Mouse (Mus musculus) liver, embryonic 11.5 days (tissue): ENCODE data around the gene Cyp4f40. TPM values are rescaled to one million over a fixed set of nuclear protein-coding genes. Genes with fewer than 3 reads are reported as not detected.
"Not testable (repeated sequence)": the region's sequence is repeated elsewhere in the genome, so short reads cannot be mapped to it uniquely, and the experiment has no call there.

Source experiments
- ATAC-seq: fragments of 200-750 bp; cut with Nextera tagmentation; replicated peaks from 2 replicates; pipeline ENCODE4 v1.8.0; 2017; ENCODE audit warnings: moderate number of reproducible peaks, mild to moderate bottlenecking, moderate TSS enrichment, moderate library complexity; ENCODE audit not compliant: low FRiP score
- DNase-seq: peaks from one replicate; pipeline ENCODE4 v3.0.0-alpha.2; 2017; ENCODE audit warnings: low spot score
- H3K27ac ChIP-seq: fragments of 300-500 bp; sonication (generic); 2 replicates; pipeline ENCODE4 v1.5.1; 2014; ENCODE audit warnings: mild to moderate bottlenecking, low read depth, low read length, control low read depth
- H3K27me3 ChIP-seq: fragments of 300-500 bp; sonication (generic); replicated peaks from 2 replicates; pipeline ENCODE4 v1.6.1; 2014; ENCODE audit warnings: low read length, mixed read lengths; ENCODE audit not compliant: control insufficient read depth, insufficient read depth
- H3K36me3 ChIP-seq: fragments of 300-500 bp; sonication (generic); 2 replicates; pipeline ENCODE4 v1.6.1; 2014; ENCODE audit warnings: mild to moderate bottlenecking, low read length, moderate library complexity, mixed read lengths; ENCODE audit not compliant: control insufficient read depth, insufficient read depth
- H3K4me1 ChIP-seq: fragments of 300-500 bp; sonication (generic); replicated peaks from 2 replicates; pipeline ENCODE4 v1.6.1; 2014; ENCODE audit warnings: low read length, mixed read lengths; ENCODE audit not compliant: control insufficient read depth, insufficient read depth
- H3K4me2 ChIP-seq: fragments of 300-500 bp; sonication (generic); 2 replicates; pipeline ENCODE4 v1.6.1; 2014; ENCODE audit warnings: mild to moderate bottlenecking, control low read depth, moderate library complexity
- H3K4me3 ChIP-seq: fragments of 300-500 bp; sonication (generic); 2 replicates; pipeline ENCODE4 v1.5.1; 2014; ENCODE audit warnings: low read depth, low read length, control low read depth
- H3K9ac ChIP-seq: fragments of 300-500 bp; sonication (generic); 2 replicates; pipeline ENCODE4 v1.6.1; 2014; ENCODE audit warnings: low read depth, low read length, control low read depth
- H3K9me3 ChIP-seq: fragments of 300-500 bp; sonication (generic); 2 replicates; pipeline ENCODE4 v1.6.1; 2016; ENCODE audit warnings: low read length, inconsistent platforms, mixed read lengths; ENCODE audit not compliant: control insufficient read depth
- WGBS: fragments of 180-500 bp; shearing (Covaris S2); extraction: QIAGEN DNeasy Blood & Tissue Kit; methylation state at CpG from one replicate; pipeline ENCODE4 v1.1.7; 2014; 5-methylcytosine and 5-hydroxymethylcytosine counted together
- polyA plus RNA-seq: library from polyadenylated mRNA; unstranded; fragments of >200 nt; fragmentation: Nextera tagmentation; extraction: Ambion mirVana; gene quantifications from 2 replicates; pipeline ENCODE4 v1.2.1, GENCODE M21; 2014

Cyp4f40 gene
- polyA plus RNA-seq: not detected in 2 replicates

DNA sequence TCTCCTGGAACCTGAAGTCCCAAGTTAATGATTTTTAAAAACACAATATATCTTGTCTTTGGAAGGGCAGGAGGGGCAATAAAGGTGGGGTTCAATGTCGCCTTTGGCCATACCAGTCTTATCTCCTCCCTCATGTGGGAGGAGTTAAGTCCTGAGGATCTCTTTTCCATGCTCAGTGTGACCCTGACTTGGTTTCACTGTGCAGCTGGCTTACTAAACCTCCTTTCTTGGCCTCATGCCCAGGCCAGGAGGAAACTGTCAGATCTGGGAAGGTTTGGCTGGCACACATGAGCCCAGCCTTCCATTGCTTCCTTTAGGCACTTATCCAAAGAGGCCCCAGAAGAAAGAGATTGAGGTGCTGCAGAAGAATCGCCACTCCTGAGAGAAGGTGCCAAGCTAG, at the start of gene Cyp4f40:
Cyp4f40 (plus strand) TSS at position 189 of the 400 bp plus-strand sequence.
- H3K9ac ChIP-seq: no peak within 1 kb of the TSS
- H3K36me3 ChIP-seq: no peaks in the 10 kb centered on the region
- no peak within 1 kb of the TSS for H3K4me3 ChIP-seq
- DNase-seq (no peak), ATAC-seq (no peak)
- 47% methylated on average over 2 of the region's 2 CpGs for WGBS
- no peaks in the 10 kb centered on the region for H3K27me3 ChIP-seq
- H3K4me2 ChIP-seq: no peak within 1 kb of the TSS
- no peaks in the 10 kb centered on the region for H3K4me1 ChIP-seq
- H3K9me3 ChIP-seq: no peaks in the 10 kb centered on the region; the same call in 1 of the 2 replicates
- no peak within 1 kb of the TSS for H3K27ac ChIP-seq

- not testable (repeated sequence) for H3K4me2 ChIP-seq, H3K4me3 ChIP-seq, H3K27ac ChIP-seq, H3K36me3 ChIP-seq, ATAC-seq, H3K9ac ChIP-seq, H3K27me3 ChIP-seq, H3K9me3 ChIP-seq, DNase-seq, H3K4me1 ChIP-seq
- 79% methylated on average over 3 of the region's 3 CpGs for WGBS
These were observed 48.5 kb upstream of the Cyp4f40 start for GRCm38 (mm10) chr17:32610231-32610630.

- 82% methylated on average over 3 of the region's 3 CpGs for WGBS
- ATAC-seq (no peak), DNase-seq (no peak)
- Histone ChIP-seq H3K4me1 (no peaks in the 10 kb centered on the region), H3K9me3 (no peaks in the 10 kb centered on the region), H3K4me3 (no peak overlapping the region), H3K9ac (no peak overlapping the region), H3K4me2 (no peak overlapping the region), H3K27ac (no peak overlapping the region), H3K27me3 (no peaks in the 10 kb centered on the region), H3K36me3 (no peaks in the 10 kb centered on the region)
These were observed 47.8 kb upstream of the Cyp4f40 start for GRCm38 (mm10) chr17:32610896-32611295.

- DNase-seq (no peak), ATAC-seq (no peak)
- H3K27me3 ChIP-seq: no peaks in the 10 kb centered on the region
- WGBS: 55% methylated on average over 3 of the region's 3 CpGs
- H3K27ac ChIP-seq: no peak overlapping the region
- H3K4me1 ChIP-seq: no peaks in the 10 kb centered on the region
- no peaks in the 10 kb centered on the region for H3K9me3 ChIP-seq
- H3K4me2 ChIP-seq: no peak overlapping the region
- H3K36me3 ChIP-seq: no peaks in the 10 kb centered on the region
- H3K9ac ChIP-seq: no peak overlapping the region
- H3K4me3 ChIP-seq: no peak overlapping the region
These were observed 46.3 kb upstream of the Cyp4f40 start for GRCm38 (mm10) chr17:32612417-32612816.

- 0 out of 2 replicates have a peak, but pooled peaks cover 3% of the 10 kb centered on the region for H3K9me3 ChIP-seq
- no peak overlapping the region for H3K4me3 ChIP-seq
- no peak overlapping the region for H3K9ac ChIP-seq
- no peaks in the 10 kb centered on the region for H3K27me3 ChIP-seq
- H3K27ac ChIP-seq: no peak overlapping the region
- ATAC-seq (no peak), DNase-seq (no peak)
- H3K36me3 ChIP-seq: no peaks in the 10 kb centered on the region
- H3K4me2 ChIP-seq: no peak overlapping the region
- 46% methylated on average over 1 of the region's 1 CpGs for WGBS
- H3K4me1 ChIP-seq: no peaks in the 10 kb centered on the region
These were observed 41.4 kb upstream of the Cyp4f40 start for GRCm38 (mm10) chr17:32617252-32617651.

- not testable (repeated sequence) for H3K4me1 ChIP-seq, H3K36me3 ChIP-seq, DNase-seq, H3K27ac ChIP-seq, H3K27me3 ChIP-seq, ATAC-seq, H3K9me3 ChIP-seq, H3K4me2 ChIP-seq, H3K4me3 ChIP-seq, H3K9ac ChIP-seq
- 60% methylated on average over 4 of the region's 4 CpGs for WGBS
These were observed 37.7 kb upstream of the Cyp4f40 start, which contains the start of gene Cyp4f37 for GRCm38 (mm10) chr17:32621018-32621417. Gene Cyp4f37, plus strand, starts transcription at chr17:32621309.

- 82% methylated on average over 7 of the region's 7 CpGs for WGBS
- not testable (repeated sequence) for H3K27me3 ChIP-seq, ATAC-seq, H3K36me3 ChIP-seq, H3K4me3 ChIP-seq, H3K9ac ChIP-seq, H3K4me2 ChIP-seq, DNase-seq, H3K9me3 ChIP-seq, H3K27ac ChIP-seq, H3K4me1 ChIP-seq
These were observed 29.0 kb upstream of the Cyp4f40 start for GRCm38 (mm10) chr17:32629726-32630125.

DNA sequence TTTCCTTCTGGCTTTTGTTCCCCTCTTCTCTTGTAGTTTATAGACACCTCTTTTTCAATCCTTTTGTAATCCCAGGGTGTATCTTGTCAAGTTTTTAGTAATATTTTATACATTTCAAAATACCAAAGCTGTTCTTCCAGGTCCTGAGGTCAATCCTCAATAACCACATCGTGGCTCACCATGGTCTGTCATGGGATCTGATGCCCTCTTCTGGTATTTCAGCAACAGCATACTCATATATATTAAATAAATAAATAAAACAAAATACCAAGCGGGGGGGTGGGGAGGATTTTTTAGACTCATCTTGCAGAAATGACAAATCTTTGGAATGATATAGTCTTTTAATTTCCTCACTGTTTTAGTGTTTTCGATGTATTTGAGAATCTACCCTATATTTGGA, 26.8 kb upstream of the Cyp4f40 start:
- WGBS: 70% methylated on average over 3 of the region's 3 CpGs
- Histone ChIP-seq H3K27me3 (no peaks in the 10 kb centered on the region), H3K4me3 (no peak overlapping the region), H3K27ac (no peak overlapping the region), H3K4me2 (no peak overlapping the region), H3K9ac (no peak overlapping the region), H3K4me1 (no peaks in the 10 kb centered on the region; the same call in 1 of the 2 replicates), H3K9me3 (no peaks in the 10 kb centered on the region), H3K36me3 (no peaks in the 10 kb centered on the region)
- ATAC-seq (no peak), DNase-seq (no peak)

- H3K36me3 ChIP-seq, H3K4me3 ChIP-seq, ATAC-seq, H3K27ac ChIP-seq, H3K9ac ChIP-seq, H3K27me3 ChIP-seq, H3K4me1 ChIP-seq, DNase-seq, H3K9me3 ChIP-seq: not testable (repeated sequence)
- WGBS: 81% methylated on average over 9 of the region's 9 CpGs
- peak overlapping the region; percentile 48 for H3K4me2 ChIP-seq
These were observed 24.3 kb upstream of the Cyp4f40 start for GRCm38 (mm10) chr17:32634242-32634971.
